Mouse (Mus musculus): Measurements from ENCODE around the gene Rnf216.

GRCm38 (mm10) chr5:143103231-143103630, 9.6 kb downstream of the Rnf216 start:
- TF ChIP-seq TAL1 (IDR thresholded peaks at IDR 0.05; ENCODE audit: low read length) (no peak), GATA1 (IDR thresholded peaks at IDR 0.05; ENCODE audit: low read length) (no peak)
